Comparison of ENCODE assay signal across 7 mouse cellular contexts in the genomic region with DNA sequence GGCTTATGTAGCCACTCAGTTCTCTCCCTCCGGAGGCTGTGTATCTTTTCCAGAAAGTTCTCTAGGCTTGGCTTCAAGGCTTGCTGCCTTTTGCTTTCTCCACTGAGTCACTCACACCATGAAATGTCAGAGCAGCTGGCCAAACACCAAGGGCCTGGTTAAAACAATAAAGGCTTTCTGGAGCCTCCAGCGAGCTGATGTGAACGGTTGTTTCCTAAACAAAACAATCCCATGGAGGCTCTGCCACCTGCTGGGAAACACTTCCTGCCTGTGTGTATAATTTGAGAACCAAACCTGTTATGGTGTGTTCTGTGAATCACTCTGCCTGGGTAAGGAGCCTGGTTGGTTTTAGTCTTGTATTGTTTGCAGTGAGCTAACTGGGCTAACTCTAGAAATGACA.
DNase-seq lines count a peak whose midpoint lies in the region; ATAC-seq and TF ChIP-seq lines count a peak whose summit lies in the region.

No protein-coding gene starts in this region.

- intact Hi-C loops in left cerebral cortex, postnatal 10 days (cut with DNase I) = loop anchor here (10.0 kb wide), 1 partner anchor 259 kb away; no protein-coding TSS in a partner anchor

- DNase-seq in ZHBTc4 (ENCODE audit: low read depth, low spot score) = peak; percentile 56
- peak; percentile 78 for DNase-seq in brain, embryonic 14.5 days (ENCODE audit: low read depth)
- DNase-seq in forebrain, embryonic 14.5 days (ENCODE audit: low spot score) = peak; percentile 63
- peak; percentile 54 for DNase-seq in hindbrain, embryonic 10.5 days (ENCODE audit: low spot score)
- DNase-seq in left cerebral cortex, postnatal 10 days (ENCODE audit: extremely low spot score in 1 of 2, low spot score in 2 of 2) = peak; percentile 28 to 89
- peak; percentile 64 for DNase-seq in midbrain, embryonic 14.5 days
- DNase-seq in thymus, postnatal 4 days = peak; percentile 31

- H3K9ac ChIP-seq in forebrain, embryonic 14.5 days (ENCODE audit: low read length) = no peak overlapping the region
- H3K9ac ChIP-seq in midbrain, embryonic 14.5 days (replicated peaks; ENCODE audit: low read length) = no peak overlapping the region

- TF ChIP-seq CTCF in brain, embryonic 14.5 days (IDR thresholded peaks at IDR 0.05; ENCODE audit: borderline replicate concordance, extremely low read depth, insufficient read depth, insufficient read length) = no peak

- no peak overlapping the region for H3K4me3 ChIP-seq in forebrain, embryonic 14.5 days (ENCODE audit: low read depth, low read length)
- no peak overlapping the region for H3K4me3 ChIP-seq in hindbrain, embryonic 10.5 days
- H3K4me3 ChIP-seq in midbrain, embryonic 14.5 days (replicated peaks; ENCODE audit: low read depth, low read length) = no peak overlapping the region

- H3K27me3 ChIP-seq in forebrain, embryonic 14.5 days (replicated peaks; ENCODE audit: control insufficient read depth, insufficient read depth, low read length) = no peaks in the 10 kb centered on the region
- H3K27me3 ChIP-seq in hindbrain, embryonic 10.5 days (ENCODE audit: insufficient read depth, poor library complexity, severe bottlenecking) = peaks cover 3% of the 10 kb centered on the region
- no peaks in the 10 kb centered on the region for H3K27me3 ChIP-seq in midbrain, embryonic 14.5 days (ENCODE audit: control insufficient read depth, insufficient read depth, low read length)

- no peaks in the 10 kb centered on the region for H3K9me3 ChIP-seq in forebrain, embryonic 14.5 days (replicated peaks; ENCODE audit: control insufficient read depth, low read length)
- H3K9me3 ChIP-seq in hindbrain, embryonic 10.5 days = peaks cover 9% of the 10 kb centered on the region
- no peaks in the 10 kb centered on the region for H3K9me3 ChIP-seq in midbrain, embryonic 14.5 days (ENCODE audit: control insufficient read depth, low read length)

- peak overlapping the region; percentile 36; the same call in 1 of the 2 replicates for H3K27ac ChIP-seq in forebrain, embryonic 14.5 days (ENCODE audit: low read depth, low read length)
- peak overlapping the region; percentile 81 for H3K27ac ChIP-seq in hindbrain, embryonic 10.5 days
- peak overlapping the region; percentile 84 for H3K27ac ChIP-seq in midbrain, embryonic 14.5 days (replicated peaks; ENCODE audit: low read depth, low read length)

- H3K36me3 ChIP-seq in forebrain, embryonic 14.5 days (ENCODE audit: control insufficient read depth, insufficient read depth, low read length) = no peaks in the 10 kb centered on the region
- no peaks in the 10 kb centered on the region for H3K36me3 ChIP-seq in hindbrain, embryonic 10.5 days
- no peaks in the 10 kb centered on the region for H3K36me3 ChIP-seq in midbrain, embryonic 14.5 days (ENCODE audit: control insufficient read depth, insufficient read depth, low read length)

- 11% methylated on average over 3 of the region's 3 CpGs for WGBS in forebrain, embryonic 14.5 days
- 10% methylated on average over 3 of the region's 3 CpGs for WGBS in hindbrain, embryonic 10.5 days
- WGBS in midbrain, embryonic 14.5 days = 9% methylated on average over 3 of the region's 3 CpGs

- no peak for TF ChIP-seq POLR2A in brain, embryonic 14.5 days (IDR thresholded peaks at IDR 0.05; ENCODE audit: borderline replicate concordance, extremely low read depth, insufficient read depth, insufficient read length, poor library complexity, severe bottlenecking)

- no peak overlapping the region for H3K4me2 ChIP-seq in forebrain, embryonic 14.5 days (ENCODE audit: low read length)
- no peak overlapping the region for H3K4me2 ChIP-seq in midbrain, embryonic 14.5 days (ENCODE audit: low read length)

- peaks cover 15% of the 10 kb centered on the region for H3K4me1 ChIP-seq in forebrain, embryonic 14.5 days (ENCODE audit: control insufficient read depth, insufficient read depth, low read length)
- H3K4me1 ChIP-seq in hindbrain, embryonic 10.5 days (replicated peaks) = peaks cover 21% of the 10 kb centered on the region
- H3K4me1 ChIP-seq in midbrain, embryonic 14.5 days (ENCODE audit: control insufficient read depth, insufficient read depth, low read length) = peaks cover 17% of the 10 kb centered on the region

- 0 out of 2 replicates have a peak, but pooled peaks have one; percentile 11 for ATAC-seq in forebrain, embryonic 14.5 days
- no peak for ATAC-seq in midbrain, embryonic 14.5 days (ENCODE audit: low FRiP score, low TSS enrichment)
